Mouse (Mus musculus): ENCODE measurements around the gene Mgst3. TPM values are rescaled to one million over a fixed set of nuclear protein-coding genes. Genes with fewer than 3 reads are reported as not detected.

Gene Mgst3
- total RNA-seq, 2 experiments from 2014 or later: 9.1 to 11.8 TPM

- ATAC-seq (replicated peaks; ENCODE audit: poor library complexity, severe bottlenecking): no peak
Measured at GRCm38 (mm10) chr1:167388571-167388970, 5.1 kb downstream of the Mgst3 start.

GRCm38 (mm10) chr1:167387796-167388195 lies 5.8 kb downstream of the Mgst3 start:
- no peak for ATAC-seq (replicated peaks; ENCODE audit: poor library complexity, severe bottlenecking)

- no peak for ATAC-seq (replicated peaks; ENCODE audit: poor library complexity, severe bottlenecking)
Measured at GRCm38 (mm10) chr1:167387310-167387709, 6.3 kb downstream of the Mgst3 start.

GRCm38 (mm10) chr1:167386466-167386865 lies 7.2 kb downstream of the Mgst3 start:
- no peak for ATAC-seq (replicated peaks; ENCODE audit: poor library complexity, severe bottlenecking)

GRCm38 (mm10) chr1:167385636-167386035 lies 8.0 kb downstream of the Mgst3 start:
- ATAC-seq (replicated peaks; ENCODE audit: poor library complexity, severe bottlenecking): no peak

- no peak for ATAC-seq (replicated peaks; ENCODE audit: poor library complexity, severe bottlenecking)
Measured at GRCm38 (mm10) chr1:167385211-167385610, 8.4 kb downstream of the Mgst3 start.

GRCm38 (mm10) chr1:167384156-167384555 lies 9.5 kb downstream of the Mgst3 start:
- ATAC-seq (replicated peaks; ENCODE audit: poor library complexity, severe bottlenecking): no peak

- ATAC-seq (replicated peaks; ENCODE audit: poor library complexity, severe bottlenecking): no peak
Measured at GRCm38 (mm10) chr1:167383178-167383577, 10.5 kb downstream of the Mgst3 start.

- ATAC-seq (replicated peaks; ENCODE audit: poor library complexity, severe bottlenecking): no peak
Measured at GRCm38 (mm10) chr1:167382763-167383162, 10.9 kb downstream of the Mgst3 start.

- no peak for ATAC-seq (replicated peaks; ENCODE audit: poor library complexity, severe bottlenecking)
Measured at GRCm38 (mm10) chr1:167382316-167382715, 11.3 kb downstream of the Mgst3 start.

- no peak for ATAC-seq (replicated peaks; ENCODE audit: poor library complexity, severe bottlenecking)
Measured at GRCm38 (mm10) chr1:167381050-167382015, 12.3 kb downstream of the Mgst3 start.

GRCm38 (mm10) chr1:167380223-167380622 lies 13.4 kb downstream of the Mgst3 start:
- no peak for ATAC-seq (replicated peaks; ENCODE audit: poor library complexity, severe bottlenecking)

- no peak for ATAC-seq (replicated peaks; ENCODE audit: poor library complexity, severe bottlenecking)
Measured at GRCm38 (mm10) chr1:167379751-167380150, 13.9 kb downstream of the Mgst3 start.

GRCm38 (mm10) chr1:167378019-167378418 lies 15.6 kb downstream of the Mgst3 start:
- ATAC-seq (replicated peaks; ENCODE audit: poor library complexity, severe bottlenecking): no peak

GRCm38 (mm10) chr1:167374942-167375341 lies 18.7 kb downstream of the Mgst3 start:
- no peak for ATAC-seq (replicated peaks; ENCODE audit: poor library complexity, severe bottlenecking)

- ATAC-seq (replicated peaks; ENCODE audit: poor library complexity, severe bottlenecking): peak; percentile 59
Measured at GRCm38 (mm10) chr1:167374003-167374784, 19.4 kb downstream of the Mgst3 start.

- no peak for ATAC-seq (replicated peaks; ENCODE audit: poor library complexity, severe bottlenecking)
Measured at GRCm38 (mm10) chr1:167372739-167373138, 20.9 kb downstream of the Mgst3 start.

GRCm38 (mm10) chr1:167369905-167370304 lies 23.7 kb downstream of the Mgst3 start:
- ATAC-seq (replicated peaks; ENCODE audit: poor library complexity, severe bottlenecking): peak; percentile 96

GRCm38 (mm10) chr1:167368513-167368912 lies 25.1 kb downstream of the Mgst3 start:
- no peak for ATAC-seq (replicated peaks; ENCODE audit: poor library complexity, severe bottlenecking)

- no peak for ATAC-seq (replicated peaks; ENCODE audit: poor library complexity, severe bottlenecking)
Measured at GRCm38 (mm10) chr1:167368018-167368417, 25.6 kb downstream of the Mgst3 start.

- no peak for ATAC-seq (replicated peaks; ENCODE audit: poor library complexity, severe bottlenecking)
Measured at GRCm38 (mm10) chr1:167366621-167367020, 27.0 kb downstream of the Mgst3 start.

Measured in granulocyte monocyte progenitor cell, adult 5-6 weeks (primary cell).